Mouse (Mus musculus) cortical plate, adult 2 months (tissue): ENCODE measurements around the gene Sh2d6.

ENCODE experiments used
- CTCF ChIP-seq: fragments of 200-500 bp; IDR thresholded peaks from 2 replicates; pipeline ENCODE4 v1.5.1; 2011; ENCODE audit warnings: mild to moderate bottlenecking, control low read depth, low read length; ENCODE audit not compliant: insufficient read depth; ENCODE audit errors: extremely low read depth
- POLR2A ChIP-seq: fragments of 200-500 bp; IDR thresholded peaks from 2 replicates; pipeline ENCODE4 v1.6.1; 2011; ENCODE audit warnings: mild to moderate bottlenecking, low read length, control low read depth; ENCODE audit not compliant: insufficient read depth; ENCODE audit errors: extremely low read depth

DNA sequence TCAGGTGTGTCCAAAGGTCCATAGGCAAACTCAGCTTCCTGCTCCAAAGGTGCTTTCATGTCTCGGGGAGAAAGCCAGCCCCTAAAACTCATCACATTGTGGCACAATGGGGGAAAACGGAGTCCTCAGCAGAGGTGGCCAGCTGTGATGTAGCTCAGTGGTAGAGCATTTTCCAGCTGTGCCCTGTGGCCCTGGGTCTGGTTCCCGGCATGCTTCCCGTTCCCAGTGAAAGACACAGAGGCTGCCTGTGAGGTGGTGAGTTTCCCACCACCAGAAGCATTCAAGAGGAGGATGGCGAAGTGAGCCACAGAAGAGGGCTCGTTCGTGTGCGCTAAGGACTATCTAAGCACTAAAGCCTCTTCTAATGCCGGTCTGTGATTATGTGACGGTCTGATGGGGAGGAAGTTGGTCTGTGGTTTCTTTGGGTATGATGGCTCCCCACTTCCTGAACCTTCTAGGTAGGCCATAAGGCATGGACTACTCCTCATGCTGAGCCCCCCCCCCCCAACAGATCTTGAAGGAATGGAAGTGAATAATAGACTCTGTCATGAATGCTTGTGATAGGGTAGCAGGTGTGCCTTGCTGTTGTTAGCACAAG, 29.1 kb upstream of the Sh2d6 start:
- TF ChIP-seq POLR2A (no peak), CTCF (no peak)
